In the genomic region with DNA sequence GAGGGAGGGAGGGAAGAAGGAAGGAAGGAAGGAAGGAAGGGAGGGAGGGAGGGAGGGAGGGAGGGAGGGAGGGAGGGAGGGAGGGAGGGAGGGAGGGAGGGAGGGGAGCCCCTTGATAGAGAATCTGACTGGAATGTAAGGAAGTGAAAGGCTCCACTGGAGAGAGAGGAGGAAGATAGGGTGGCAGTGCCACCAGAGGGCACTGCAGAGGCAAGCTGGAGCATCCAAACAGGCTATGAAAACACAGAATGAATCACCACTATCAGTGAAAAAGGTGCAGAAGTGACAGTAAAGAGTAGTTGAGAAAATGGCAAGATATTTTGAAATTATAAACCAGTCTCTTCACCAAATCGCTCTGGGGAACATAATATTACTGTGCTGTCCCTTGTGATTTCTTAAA, we compare ENCODE assay signal across 9 mouse cellular contexts. TPM values are rescaled to one million over a fixed set of nuclear protein-coding genes. Genes with fewer than 3 reads are reported as not detected.
DNase-seq lines count a peak whose midpoint lies in the region; ATAC-seq and TF ChIP-seq lines count a peak whose summit lies in the region.
"Had no signal": no experiment of that assay in that cellular context is flagged by ENCODE, and none has a peak within 500 bp of the region (broad histone marks: within the 10 kb centered on the region; RNA-seq: fewer than 3 reads in every experiment).

No protein-coding gene starts in this region.

- 71% methylated on average over 1 of the region's 1 CpGs for WGBS in hindbrain, embryonic 11.5 days
- WGBS in hindbrain, embryonic 12.5 days: 50% methylated on average over 1 of the region's 1 CpGs

- no peaks in the 10 kb centered on the region for H3K4me1 ChIP-seq in hindbrain, embryonic 11.5 days (replicated peaks; ENCODE audit: control insufficient read depth, insufficient read depth, low read length)
- no peaks in the 10 kb centered on the region for H3K4me1 ChIP-seq in hindbrain, embryonic 12.5 days
- H3K4me1 ChIP-seq in E14TG2a.4 (replicated peaks; ENCODE audit: low read depth, low read length): no peaks in the 10 kb centered on the region
- H3K4me1 ChIP-seq: lung, embryonic 15.5 days had no signal

- no peaks in the 10 kb centered on the region for H3K27me3 ChIP-seq in hindbrain, embryonic 11.5 days (ENCODE audit: control insufficient read depth, insufficient read depth, low read length)
- H3K27me3 ChIP-seq in hindbrain, embryonic 12.5 days: no peaks in the 10 kb centered on the region
- no peaks in the 10 kb centered on the region for H3K27me3 ChIP-seq in E14TG2a.4 (ENCODE audit: insufficient read depth, low read length)
- H3K27me3 ChIP-seq: lung, embryonic 15.5 days had no signal

- no peak overlapping the region for H3K4me3 ChIP-seq in hindbrain, embryonic 11.5 days (ENCODE audit: low read depth, low read length)
- no peak overlapping the region for H3K4me3 ChIP-seq in hindbrain, embryonic 12.5 days
- H3K4me3 ChIP-seq in E14TG2a.4 (replicated peaks; ENCODE audit: low read length): no peak overlapping the region
- H3K4me3 ChIP-seq: lung, embryonic 15.5 days had no signal

- H3K27ac ChIP-seq in hindbrain, embryonic 11.5 days (ENCODE audit: low read depth, low read length): no peak overlapping the region
- H3K27ac ChIP-seq in hindbrain, embryonic 12.5 days: no peak overlapping the region
- H3K27ac ChIP-seq: lung, embryonic 15.5 days had no signal

- no peak overlapping the region for H3K9ac ChIP-seq in hindbrain, embryonic 11.5 days (ENCODE audit: low read depth, low read length)
- no peak overlapping the region for H3K9ac ChIP-seq in hindbrain, embryonic 12.5 days
- H3K9ac ChIP-seq: lung, embryonic 15.5 days had no signal

- DNase-seq in hindbrain, embryonic 11.5 days (ENCODE audit: low spot score): peak; percentile 55
- peak; percentile 60 for DNase-seq in adrenal gland, postnatal 25 days
- DNase-seq in left cerebral cortex, adult 18-20 months (ENCODE audit: low spot score in 2 of 2): peak; percentile 49 to 62
- DNase-seq in retina, adult 2 months (ENCODE audit: low read depth, low spot score): peak; percentile 4
- no peak for DNase-seq in heart, adult 9 months (ENCODE audit: low spot score in 2 of 2)

- H3K36me3 ChIP-seq in hindbrain, embryonic 11.5 days (ENCODE audit: control insufficient read depth, insufficient read depth, low read length): no peaks in the 10 kb centered on the region
- H3K36me3 ChIP-seq in hindbrain, embryonic 12.5 days: no peaks in the 10 kb centered on the region
- H3K36me3 ChIP-seq in E14TG2a.4 (ENCODE audit: insufficient read depth, low read length): no peaks in the 10 kb centered on the region
- H3K36me3 ChIP-seq: lung, embryonic 15.5 days had no signal

- no peak overlapping the region for H3K4me2 ChIP-seq in hindbrain, embryonic 11.5 days (replicated peaks; ENCODE audit: low read depth, low read length)
- no peak overlapping the region for H3K4me2 ChIP-seq in hindbrain, embryonic 12.5 days (replicated peaks)
- H3K4me2 ChIP-seq: lung, embryonic 15.5 days had no signal

- no peaks in the 10 kb centered on the region for H3K9me3 ChIP-seq in hindbrain, embryonic 11.5 days (ENCODE audit: control insufficient read depth, low read length)
- H3K9me3 ChIP-seq in hindbrain, embryonic 12.5 days (replicated peaks): no peaks in the 10 kb centered on the region
- no peaks in the 10 kb centered on the region for H3K9me3 ChIP-seq in E14TG2a.4 (ENCODE audit: low read length)
- H3K9me3 ChIP-seq: lung, embryonic 15.5 days had no signal

- ATAC-seq in hindbrain, embryonic 11.5 days (ENCODE audit: low FRiP score): no peak
- ATAC-seq in hindbrain, embryonic 12.5 days (ENCODE audit: low FRiP score): no peak
- peak; percentile 93 for ATAC-seq in frontal cortex, adult (ENCODE audit: low TSS enrichment)

- peak; percentile 32 for TF ChIP-seq CTCF in E14TG2a.4 (conservative IDR thresholded peaks at IDR 0.05; ENCODE audit: low read length)

RNA-seq across cellular contexts. Expression of a gene that starts 44.2 kb away (rescaled TPM):
- 0.08 and 0.36 TPM in 2 replicates for polyA plus RNA-seq in hindbrain, embryonic 11.5 days (2014; fragmentation: Nextera tagmentation; extraction: Ambion mirVana)
- polyA plus RNA-seq in hindbrain, embryonic 12.5 days (2016; fragmentation: Nextera tagmentation; extraction: Ambion mirVana): 0.17 and 0.41 TPM in 2 replicates
- 4.1 and 5.1 TPM in 2 replicates for total RNA-seq in adrenal gland, postnatal 25 days (2021)
- total RNA-seq in left cerebral cortex, adult 18-20 months (2021): 1 to 10 TPM in 1 of 2 experiments, under 1 TPM in 1; 0.79 to 1.3 TPM

RNA-seq across cellular contexts. Expression of a gene that starts 44.3 kb away (rescaled TPM):
- polyA plus RNA-seq in hindbrain, embryonic 11.5 days (2014; fragmentation: Nextera tagmentation; extraction: Ambion mirVana): 0.07 and 0.19 TPM in 2 replicates
- 0.15 and 0.36 TPM in 2 replicates for polyA plus RNA-seq in hindbrain, embryonic 12.5 days (2016; fragmentation: Nextera tagmentation; extraction: Ambion mirVana)
- 0.24 and 0.48 TPM in 2 replicates for total RNA-seq in adrenal gland, postnatal 25 days (2021)
- total RNA-seq in left cerebral cortex, adult 18-20 months (2021): under 1 TPM; 0.35 to 0.65 TPM

Comparison
In these comparisons a context has a peak if more than half of its experiments do, and no peak if none do; other contexts are left out.
1. DNase-seq: peak in hindbrain, embryonic 11.5 days (single experiment), adrenal gland, postnatal 25 days (single experiment), left cerebral cortex, adult 18-20 months (2 of 2) and retina, adult 2 months (single experiment); none in heart, adult 9 months (0 of 2).